Mouse (Mus musculus) olfactory bulb, adult 2 months (tissue): Measurements from ENCODE around the gene Rundc3b. TPM values are rescaled to one million over a fixed set of nuclear protein-coding genes. Genes with fewer than 3 reads are reported as not detected.

Experiments used
- H3K27ac ChIP-seq: fragments of 200-500 bp; 2 replicates; pipeline ENCODE4 v1.5.1; 2012; ENCODE audit warnings: low read depth, low read length; ENCODE audit not compliant: insufficient read depth
- H3K4me1 ChIP-seq: fragments of 200-500 bp; 2 replicates; pipeline ENCODE4 v1.6.1; 2012; ENCODE audit warnings: low read length; ENCODE audit not compliant: control insufficient read depth, insufficient read depth
- H3K4me3 ChIP-seq: fragments of 200-500 bp; 2 replicates; pipeline ENCODE4 v1.5.1; 2012; ENCODE audit warnings: mild to moderate bottlenecking, low read depth, low read length, moderate library complexity; ENCODE audit not compliant: insufficient read depth
- CTCF ChIP-seq: fragments of 200-500 bp; IDR thresholded peaks from 2 replicates; pipeline ENCODE4 v1.5.1; 2012; ENCODE audit warnings: low read depth, mild to moderate bottlenecking, low read length, moderate library complexity; ENCODE audit not compliant: insufficient read depth
- POLR2A ChIP-seq: fragments of 200-500 bp; IDR thresholded peaks from 2 replicates; pipeline ENCODE4 v1.6.1; 2012; ENCODE audit warnings: mild to moderate bottlenecking, low read depth, low read length, moderate library complexity; ENCODE audit not compliant: insufficient read depth
- WGBS: fragments of 180-500 bp; shearing (Covaris S2); methylation state at CpG from one replicate; pipeline ENCODE4 v1.1.7; 2018; 5-methylcytosine and 5-hydroxymethylcytosine counted together
- polyA plus RNA-seq: library from polyadenylated mRNA; stranded (reverse); fragments of >200 nt; gene quantifications from 2 replicates; pipeline ENCODE4 v1.2.4, GENCODE M21; 2012; ENCODE audit warnings: low replicate concordance; ENCODE audit not compliant: missing spikeins, insufficient read depth, insufficient read length

Rundc3b gene
- polyA plus RNA-seq, 1 experiment: not detected

DNA sequence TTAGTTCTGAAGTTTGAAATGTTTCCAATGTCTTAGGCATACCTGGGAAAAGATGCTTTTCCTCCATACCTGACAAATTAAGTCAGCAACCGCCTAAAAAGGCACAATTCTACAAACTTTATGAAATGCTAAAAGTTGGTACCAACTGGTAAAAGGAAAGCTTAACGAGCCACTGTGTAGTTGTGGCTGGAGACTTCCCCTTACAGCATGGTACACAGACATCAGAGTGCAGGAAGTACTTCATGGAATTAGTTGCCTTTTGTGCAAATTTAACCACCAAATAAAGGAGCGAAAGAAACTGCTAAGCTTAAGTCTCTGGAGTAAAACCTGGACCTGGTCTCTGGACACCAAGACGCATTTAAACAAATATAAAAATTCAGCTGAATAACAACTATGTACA is 131.0 kb downstream of the Rundc3b start:
- no peak overlapping the region for H3K4me3 ChIP-seq
- H3K4me1 ChIP-seq: no peaks in the 10 kb centered on the region
- 78% methylated on average over 4 of the region's 4 CpGs for WGBS
- no peak overlapping the region for H3K27ac ChIP-seq
- TF ChIP-seq CTCF (no peak), POLR2A (no peak)

DNA sequence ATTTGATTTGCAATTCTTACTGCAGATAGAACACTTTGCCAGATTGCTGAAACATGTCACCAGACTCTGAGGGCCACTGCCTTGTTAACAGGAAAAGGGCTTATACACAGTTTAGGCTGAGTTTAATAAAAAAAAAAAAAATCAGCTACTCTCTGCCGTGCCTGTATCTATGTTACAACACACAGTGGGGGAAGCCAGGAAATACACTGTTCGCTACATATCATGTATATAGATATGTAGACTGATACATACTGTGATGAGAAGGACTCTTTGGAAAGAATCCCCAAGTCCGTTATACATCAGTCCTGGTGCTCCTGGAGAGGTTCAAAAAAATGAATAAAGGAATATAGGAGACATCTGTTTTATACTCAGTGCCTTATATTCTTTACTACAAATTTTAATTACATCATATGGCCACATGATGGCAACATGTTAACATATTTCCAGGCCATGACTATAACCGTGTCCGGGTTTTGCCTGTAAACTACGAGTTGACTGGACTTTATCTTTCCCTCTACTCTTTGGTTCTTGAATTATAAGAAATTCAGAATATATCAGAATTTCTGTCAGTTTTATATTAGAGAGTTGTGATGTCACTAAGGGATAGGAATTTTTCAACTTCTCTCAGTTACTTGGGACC is 133.2 kb downstream of the Rundc3b start:
- H3K4me1 ChIP-seq: no peaks in the 10 kb centered on the region
- no peak overlapping the region for H3K27ac ChIP-seq
- 36% methylated on average over 6 of the region's 6 CpGs for WGBS
- no peak for TF ChIP-seq POLR2A
- TF ChIP-seq CTCF: no peak
- H3K4me3 ChIP-seq: no peak overlapping the region

DNA sequence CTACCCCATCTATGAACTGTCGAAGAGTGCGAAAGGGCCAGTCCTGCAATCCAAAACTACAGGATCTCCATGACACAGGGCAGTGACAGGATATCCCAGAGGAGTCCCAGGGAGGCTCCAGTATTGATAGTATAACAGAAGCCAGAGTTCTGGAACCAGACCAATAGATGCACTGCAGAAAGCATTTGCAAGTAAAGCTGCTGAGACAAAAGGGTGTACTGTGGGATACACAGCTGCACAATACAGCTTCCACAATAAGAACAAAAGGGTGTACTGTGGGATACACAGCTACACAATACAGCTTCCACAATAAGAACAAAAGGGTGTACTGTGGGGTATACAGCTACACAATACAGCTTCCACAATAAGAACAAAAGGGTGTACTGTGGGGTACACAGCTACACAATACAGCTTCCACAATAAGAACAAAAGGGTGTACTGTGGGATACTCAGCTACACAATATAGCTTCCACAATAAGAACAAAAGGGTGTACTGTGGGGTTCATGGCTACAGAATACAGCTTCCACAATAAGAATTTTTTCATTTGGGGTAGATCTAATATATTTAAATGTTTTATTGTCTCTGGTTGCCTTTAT is 134.0 kb downstream of the Rundc3b start:
- no peaks in the 10 kb centered on the region for H3K4me1 ChIP-seq
- WGBS: 65% methylated on average over 2 of the region's 2 CpGs
- TF ChIP-seq POLR2A (no peak), CTCF (no peak)
- H3K27ac ChIP-seq: no peak overlapping the region
- H3K4me3 ChIP-seq: no peak overlapping the region

DNA sequence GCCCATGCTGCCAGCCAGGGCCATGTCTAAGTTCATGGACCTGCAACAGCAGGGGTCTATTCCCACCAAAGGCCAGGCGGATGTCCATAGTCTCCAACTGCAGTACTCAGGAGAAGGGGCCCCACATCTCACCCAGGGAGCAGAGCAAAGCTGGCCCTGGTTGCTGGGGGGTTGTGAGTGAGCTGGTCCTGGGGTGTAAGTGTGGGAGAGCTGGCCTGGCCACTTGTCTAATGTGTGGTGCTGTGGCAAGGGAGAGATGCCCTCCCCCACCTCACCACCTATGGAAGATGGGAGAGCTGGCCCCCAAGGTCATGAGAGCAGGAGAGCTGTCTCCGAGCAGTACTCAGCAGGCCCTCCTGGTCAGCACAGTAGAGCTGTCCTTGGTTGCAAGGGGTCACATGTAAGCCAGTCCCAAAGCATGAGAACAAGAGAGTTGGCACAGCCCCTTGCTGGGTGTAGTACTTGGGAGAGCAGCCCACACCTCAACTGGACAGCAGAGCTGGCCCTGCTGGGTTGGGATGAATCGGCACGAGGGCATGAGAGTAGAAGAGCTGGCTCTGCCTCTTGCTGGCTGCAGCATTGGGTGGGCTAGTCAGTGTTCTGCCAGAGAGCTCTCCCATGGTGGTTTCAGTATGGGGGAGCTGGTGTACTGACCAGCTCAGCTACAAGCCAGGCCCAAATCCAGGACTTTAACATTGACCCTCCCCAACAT is 134.6 kb downstream of the Rundc3b start:
- Histone ChIP-seq H3K27ac (no peak overlapping the region), H3K4me1 (no peaks in the 10 kb centered on the region), H3K4me3 (no peak overlapping the region)
- WGBS: 67% methylated on average over 4 of the region's 4 CpGs
- TF ChIP-seq CTCF (no peak), POLR2A (no peak)

DNA sequence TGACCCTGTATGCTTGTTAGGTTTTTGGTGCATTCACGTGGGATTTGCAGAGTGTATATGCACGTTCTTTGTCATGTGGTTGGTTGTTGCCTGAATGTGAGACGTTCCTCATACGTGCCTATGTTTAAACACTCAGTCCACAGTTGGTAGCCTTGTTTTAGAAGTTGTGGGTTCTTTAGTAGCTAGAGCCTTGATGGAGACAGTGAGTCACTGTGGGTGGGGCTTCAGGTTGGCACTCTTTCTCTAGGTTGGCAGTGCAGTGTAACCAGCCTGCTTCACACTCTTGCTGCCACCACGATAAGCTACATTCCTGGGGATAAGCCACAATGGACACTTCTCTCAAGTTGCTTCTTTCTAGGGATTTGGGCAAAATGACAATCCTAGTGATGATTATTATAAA is 166.2 kb downstream of the Rundc3b start:
- TF ChIP-seq POLR2A (no peak), CTCF (no peak)
- Histone ChIP-seq H3K27ac (no peak overlapping the region), H3K4me3 (no peak overlapping the region), H3K4me1 (no peaks in the 10 kb centered on the region)
- WGBS: 80% methylated on average over 5 of the region's 5 CpGs

DNA sequence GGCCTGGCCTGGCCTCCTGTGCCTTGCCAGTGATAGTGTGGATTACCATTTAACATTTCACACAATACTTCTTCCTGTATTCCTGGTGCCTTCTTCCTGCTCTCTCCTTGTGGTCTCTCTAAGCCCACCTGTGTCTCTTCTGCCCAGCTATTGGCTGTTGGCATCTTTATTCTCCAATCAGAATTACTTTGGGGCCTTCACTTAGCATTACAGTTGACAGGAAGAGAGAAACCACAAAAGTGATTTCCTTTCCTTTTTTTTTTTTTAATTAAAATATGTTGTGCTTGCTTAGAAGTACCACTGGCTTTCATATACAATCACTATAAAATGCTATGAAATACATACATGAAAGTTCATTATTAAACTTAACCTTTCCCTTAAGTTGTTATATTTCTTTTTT is 167.2 kb downstream of the Rundc3b start:
- no peak for TF ChIP-seq CTCF
- no peak for TF ChIP-seq POLR2A
- H3K4me1 ChIP-seq: no peaks in the 10 kb centered on the region
- no peak overlapping the region for H3K27ac ChIP-seq
- H3K4me3 ChIP-seq: no peak overlapping the region

Other genes with a start within 250 kb of the Rundc3b start
- not detected in 2 replicates for gene Dbf4, start 200.2 kb downstream of the Rundc3b start, polyA plus RNA-seq
- gene Slc25a40, start 200.1 kb downstream of the Rundc3b start, polyA plus RNA-seq: not detected in 2 replicates
- not detected in 2 replicates for gene Abcb1a, start 37.1 kb upstream of the Rundc3b start, polyA plus RNA-seq
- gene Abcb1b, start 175.2 kb upstream of the Rundc3b start, polyA plus RNA-seq: not detected in 2 replicates